Mouse (Mus musculus) liver, embryonic 14.5 days (tissue): Measurements from ENCODE around the gene Por. TPM values are rescaled to one million over a fixed set of nuclear protein-coding genes. Genes with fewer than 3 reads are reported as not detected.

Experiments
- ATAC-seq: fragments of 200-750 bp; cut with Nextera tagmentation; 2 replicates; pipeline ENCODE4 v1.8.0; 2017; ENCODE audit warnings: moderate number of reproducible peaks, mild to moderate bottlenecking, moderate library complexity; ENCODE audit not compliant: insufficient read depth
- DNase-seq, 3 experiments: peaks; one replicate each; pipeline ENCODE4 v3.0.0-alpha.2; 2012 to 2013; ENCODE audit warnings: low read depth in 3 of 3, low spot score in 3 of 3
- H3K27ac ChIP-seq: fragments of 300-500 bp; sonication (generic); 2 replicates; pipeline ENCODE4 v1.5.1; 2014; ENCODE audit warnings: moderate library complexity, mild to moderate bottlenecking, control low read depth, inconsistent platforms
- H3K27me3 ChIP-seq: fragments of 300-500 bp; sonication (generic); 2 replicates; pipeline ENCODE4 v1.6.1; 2014; ENCODE audit warnings: mild to moderate bottlenecking, low read length, moderate library complexity; ENCODE audit not compliant: control insufficient read depth, insufficient read depth
- H3K36me3 ChIP-seq: fragments of 300-500 bp; sonication (generic); replicated peaks from 2 replicates; pipeline ENCODE4 v1.6.1; 2014; ENCODE audit warnings: low read depth; ENCODE audit not compliant: control insufficient read depth, insufficient read depth
- H3K4me1 ChIP-seq, 2 experiments: fragments of 200-500 bp in 1 of 2; fragments of 300-500 bp in 1 of 2; sonication (generic) in 1 of 2; replicated peaks; 2 replicates each; pipeline ENCODE4 v1.6.1; 2012 to 2014; ENCODE audit warnings: antibody characterized with exemption in 1 of 2, inconsistent platforms in 1 of 2, low read length in 1 of 2; ENCODE audit not compliant: control insufficient read depth in 2 of 2, insufficient read depth in 2 of 2
- H3K4me2 ChIP-seq: fragments of 300-500 bp; sonication (generic); 2 replicates; pipeline ENCODE4 v1.6.1; 2014; ENCODE audit warnings: low read depth, mild to moderate bottlenecking, control low read depth, moderate library complexity
- H3K4me3 ChIP-seq, 2 experiments: fragments of 200-500 bp in 1 of 2; fragments of 300-500 bp in 1 of 2; sonication (generic) in 1 of 2; 2 replicates each; pipeline ENCODE4 v1.5.1; 2012 to 2014; ENCODE audit warnings: low read depth in 2 of 2, low read length in 2 of 2, mild to moderate bottlenecking in 2 of 2, control low read depth in 1 of 2, inconsistent platforms in 1 of 2, moderate library complexity in 1 of 2; ENCODE audit not compliant: insufficient read depth in 1 of 2
- H3K9ac ChIP-seq: fragments of 300-500 bp; sonication (generic); replicated peaks from 2 replicates; pipeline ENCODE4 v1.6.1; 2014; ENCODE audit warnings: mild to moderate bottlenecking, control low read depth, moderate library complexity
- H3K9me3 ChIP-seq: fragments of 300-500 bp; sonication (generic); 2 replicates; pipeline ENCODE4 v1.6.1; 2016; ENCODE audit warnings: low read length, mixed read lengths; ENCODE audit not compliant: control insufficient read depth
- CTCF ChIP-seq: IDR thresholded peaks from 2 replicates; pipeline ENCODE4 v1.5.1; 2016; ENCODE audit warnings: antibody characterized with exemption, low read depth, control low read depth
- EP300 ChIP-seq: IDR thresholded peaks from 2 replicates; pipeline ENCODE4 v1.6.1; 2016; ENCODE audit warnings: antibody characterized with exemption, low read depth
- WGBS: fragments of 180-500 bp; shearing (Covaris S2); extraction: QIAGEN DNeasy Blood & Tissue Kit; methylation state at CpG from one replicate; pipeline ENCODE4 v1.1.7; 2014; ENCODE audit not compliant: insufficient replicate concordance; 5-methylcytosine and 5-hydroxymethylcytosine counted together
- microRNA-seq: library from miRNA; unstranded; fragments of <30 nt; microRNA quantifications from one replicate; pipeline ENCODE4, GENCODE M21; 2016
- polyA plus RNA-seq, 2 experiments: library from polyadenylated mRNA; depleted of rRNA in 1 of 2; stranded (reverse) in 1 of 2; unstranded in 1 of 2; fragments of >200 nt; fragmentation: Nextera tagmentation in 1 of 2; extraction: Ambion mirVana in 1 of 2; gene quantifications; 2 replicates each; pipeline versions ENCODE4 v1.2.1 to v1.2.3; 2012 to 2014

Por gene
- polyA plus RNA-seq, 2 experiments: 18.1 to 21.7 TPM

DNA sequence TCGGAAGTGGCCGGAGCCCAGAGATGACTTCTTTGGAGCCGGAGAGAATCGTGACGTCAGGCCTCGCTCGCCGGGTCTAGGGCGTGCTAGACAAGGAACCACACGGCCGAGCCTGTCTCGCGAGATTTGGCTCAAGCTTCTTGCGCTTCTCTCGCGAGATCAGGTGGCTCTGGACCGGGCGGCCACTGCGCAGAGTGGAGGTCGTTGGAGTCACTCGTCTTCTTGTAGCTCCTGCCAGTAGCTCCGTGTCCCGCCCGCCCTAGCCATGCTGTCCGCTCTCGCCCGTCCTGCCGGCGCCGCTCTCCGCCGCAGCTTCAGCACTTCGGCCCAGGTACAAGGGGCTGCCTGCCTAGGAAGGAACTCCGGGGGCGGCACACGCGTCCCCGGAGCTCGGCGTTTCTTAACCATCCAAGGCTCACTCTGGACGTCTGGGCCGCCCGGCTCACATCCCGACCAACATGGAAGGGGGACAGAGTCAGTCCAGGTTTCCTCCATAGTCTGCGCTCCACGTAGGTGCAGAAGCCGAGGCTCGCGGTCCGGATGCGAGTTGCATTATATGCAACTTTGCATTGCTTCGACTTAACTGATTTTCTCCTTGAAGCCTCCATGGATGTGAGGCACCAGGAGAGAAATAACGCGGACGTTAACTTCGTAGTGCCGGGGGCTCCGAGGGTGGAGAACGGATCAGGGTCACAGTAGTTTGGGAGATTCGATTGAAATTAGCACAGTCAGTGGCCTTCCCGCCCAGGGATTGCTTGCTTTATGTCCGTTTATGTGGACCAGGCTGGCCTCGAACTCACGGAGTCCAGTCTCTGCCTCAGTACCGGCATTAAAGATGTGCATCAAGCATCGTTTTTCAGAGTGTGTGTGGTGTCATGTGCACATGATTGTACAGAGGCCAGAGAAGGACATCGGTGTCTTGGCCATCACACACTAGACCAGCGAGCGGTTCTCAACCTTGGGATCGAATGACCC, 108.9 kb downstream of the Por start, which contains the start of gene Mdh2:
TSS of gene Mdh2 (plus strand) at position 10 of the 975 bp plus-strand sequence.
- peaks cover 12% of the 10 kb centered on the region for H3K36me3 ChIP-seq
- no peaks in the 10 kb centered on the region for H3K27me3 ChIP-seq
- H3K9me3 ChIP-seq: no peaks in the 10 kb centered on the region
- peak within 1 kb of the TSS; percentile 70 to 90 for H3K4me3 ChIP-seq
- H3K9ac ChIP-seq: peak within 1 kb of the TSS; percentile 92
- TF ChIP-seq EP300 (peak; percentile 94), CTCF (no peak; the same call in 1 of the 2 replicates)
- DNase-seq: peak; percentile 100
- peak; percentile 95 for ATAC-seq
- WGBS: under 1% methylated on average over 70 of the region's 70 CpGs
- H3K27ac ChIP-seq: peak within 1 kb of the TSS; percentile 64
- peaks cover 13 to 25% of the 10 kb centered on the region in 2 experiments for H3K4me1 ChIP-seq
- H3K4me2 ChIP-seq: peak within 1 kb of the TSS; percentile 96

DNA sequence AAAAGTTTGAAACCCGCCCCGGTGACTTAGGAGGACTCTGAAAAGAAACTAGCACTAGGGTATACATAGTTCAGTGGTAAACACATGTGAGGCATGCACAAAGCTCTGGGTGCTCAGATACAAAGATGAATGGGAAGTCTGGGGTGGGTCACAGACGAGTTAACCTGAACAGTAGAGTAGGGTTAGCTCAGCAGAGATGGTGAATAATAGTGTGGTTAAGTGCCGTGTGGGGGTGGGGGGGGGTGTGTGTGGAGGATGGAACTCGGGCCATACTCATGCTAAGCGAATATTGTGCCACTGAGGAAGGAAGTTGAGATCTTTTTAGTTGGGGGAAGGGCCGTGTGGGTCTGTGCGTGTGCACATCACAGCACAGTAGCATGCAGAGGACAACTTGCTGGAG, 110.5 kb downstream of the Por start:
- H3K4me1 ChIP-seq: peaks cover 13 to 25% of the 10 kb centered on the region in 2 experiments
- DNase-seq (no peak), ATAC-seq (no peak)
- H3K9ac ChIP-seq: no peak overlapping the region
- H3K9me3 ChIP-seq: no peaks in the 10 kb centered on the region
- WGBS: 44% methylated on average over 8 of the region's 8 CpGs
- TF ChIP-seq EP300 (no peak), CTCF (no peak)
- no peaks in the 10 kb centered on the region for H3K27me3 ChIP-seq
- peaks cover 24% of the 10 kb centered on the region for H3K36me3 ChIP-seq
- H3K4me2 ChIP-seq: peak overlapping the region; percentile 70
- peak overlapping the region; percentile 29 to 70; a peak in 2 of 4 replicates for H3K4me3 ChIP-seq
- H3K27ac ChIP-seq: no peak overlapping the region

DNA sequence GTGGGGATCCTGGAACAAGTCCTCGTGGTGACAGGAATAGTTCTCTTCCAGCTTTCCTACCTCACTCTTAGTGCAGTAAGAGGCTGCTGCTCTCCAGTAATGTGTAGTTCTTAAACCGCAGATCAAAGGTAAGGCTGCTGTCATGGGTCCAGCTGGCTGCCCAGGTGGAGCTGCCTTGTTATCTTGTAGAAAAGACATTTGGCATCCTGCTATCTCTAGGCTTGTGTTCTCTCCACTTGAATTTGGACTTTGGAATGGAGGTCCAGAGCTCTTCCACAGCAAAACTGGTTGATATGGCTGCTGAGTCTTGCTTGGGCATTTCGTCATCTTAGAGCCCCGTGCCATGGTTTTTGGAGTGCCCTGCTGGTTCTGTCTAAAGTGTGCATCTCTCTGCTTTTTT, 113.1 kb downstream of the Por start:
- Histone ChIP-seq H3K4me2 (no peak overlapping the region), H3K4me1 (peaks cover 8 to 19% of the 10 kb centered on the region in 2 experiments), H3K4me3 (no peak overlapping the region), H3K27me3 (no peaks in the 10 kb centered on the region), H3K36me3 (peaks cover 50% of the 10 kb centered on the region), H3K9me3 (no peaks in the 10 kb centered on the region), H3K9ac (no peak overlapping the region), H3K27ac (no peak overlapping the region)
- DNase-seq (no peak), ATAC-seq (no peak)
- TF ChIP-seq EP300 (no peak), CTCF (no peak)
- 83% methylated on average over 4 of the region's 4 CpGs for WGBS

Small RNAs within 50 kb of the gene (microRNA-seq; reads per million reads assigned to microRNA genes)
- not detected for gene Mir7034

Other genes with a start within 250 kb of the Por start
- gene Hip1, start 124.9 kb upstream of the Por start, polyA plus RNA-seq (2012; rRNA removed): 1.5 and 2.2 TPM in 2 replicates
- gene Hip1, start 124.9 kb upstream of the Por start, polyA plus RNA-seq (2014; fragmentation: Nextera tagmentation; extraction: Ambion mirVana): 2.8 and 2.9 TPM in 2 replicates
- not detected in 2 replicates for gene Ccl26, start 106.5 kb upstream of the Por start, polyA plus RNA-seq (2012; rRNA removed)
- not detected in 2 replicates for gene Ccl26, start 106.5 kb upstream of the Por start, polyA plus RNA-seq (2014; fragmentation: Nextera tagmentation; extraction: Ambion mirVana)
- gene Ccl24, start 97.0 kb upstream of the Por start, polyA plus RNA-seq (2012; rRNA removed): 11.8 and 12.1 TPM in 2 replicates
- 14.4 and 17.8 TPM in 2 replicates for gene Ccl24, start 97.0 kb upstream of the Por start, polyA plus RNA-seq (2014; fragmentation: Nextera tagmentation; extraction: Ambion mirVana)
- 4.1 and 4.6 TPM in 2 replicates for gene Rhbdd2, start 37.4 kb upstream of the Por start, polyA plus RNA-seq (2012; rRNA removed)
- 7.8 and 8.3 TPM in 2 replicates for gene Rhbdd2, start 37.4 kb upstream of the Por start, polyA plus RNA-seq (2014; fragmentation: Nextera tagmentation; extraction: Ambion mirVana)
- gene Tmem120a, start 74.4 kb downstream of the Por start, polyA plus RNA-seq (2012; rRNA removed): 5.4 and 5.7 TPM in 2 replicates
- 15.2 and 16.0 TPM in 2 replicates for gene Tmem120a, start 74.4 kb downstream of the Por start, polyA plus RNA-seq (2014; fragmentation: Nextera tagmentation; extraction: Ambion mirVana)
- 0.02 TPM in 1 of 2 replicates, not detected in the other for gene Styxl1, start 108.4 kb downstream of the Por start, polyA plus RNA-seq (2012; rRNA removed)
- not detected in 2 replicates for gene Styxl1, start 108.4 kb downstream of the Por start, polyA plus RNA-seq (2014; fragmentation: Nextera tagmentation; extraction: Ambion mirVana)
- 211 and 224 TPM in 2 replicates for gene Mdh2, start 108.4 kb downstream of the Por start, polyA plus RNA-seq (2012; rRNA removed)
- gene Mdh2, start 108.4 kb downstream of the Por start, polyA plus RNA-seq (2014; fragmentation: Nextera tagmentation; extraction: Ambion mirVana): 307 and 326 TPM in 2 replicates
- 0.01 and 0.27 TPM in 2 replicates for gene Srrm3, start 136.9 kb downstream of the Por start, polyA plus RNA-seq (2012; rRNA removed)
- gene Srrm3, start 136.9 kb downstream of the Por start, polyA plus RNA-seq (2014; fragmentation: Nextera tagmentation; extraction: Ambion mirVana): not detected in 2 replicates
- gene Hspb1, start 217.9 kb downstream of the Por start, polyA plus RNA-seq (2012; rRNA removed): 1.7 and 1.9 TPM in 2 replicates
- gene Hspb1, start 217.9 kb downstream of the Por start, polyA plus RNA-seq (2014; fragmentation: Nextera tagmentation; extraction: Ambion mirVana): 1.7 and 1.8 TPM in 2 replicates